Mouse (Mus musculus) ES-E14 (cell line): ENCODE measurements at regions not wholly inside any gene's neighbourhood (a gene's known extent, or its start where the extent isn't known, plus 50 kb on each side); places are given as distances from the start of the nearest gene placed in this dataset.

Source experiments
- DNase-seq: peaks from one replicate; pipeline ENCODE4 v3.0.0-alpha.2; 2013; ENCODE audit warnings: low read depth, low spot score
- H3K27ac ChIP-seq: 2 replicates; pipeline ENCODE4 v1.5.1; 2012; ENCODE audit warnings: low read depth, mild to moderate bottlenecking, low read length, moderate library complexity, mixed read lengths; ENCODE audit not compliant: poor library complexity, insufficient read depth, severe bottlenecking
- H3K36me3 ChIP-seq: 2 replicates; pipeline ENCODE4 v1.6.1; 2012; ENCODE audit warnings: mild to moderate bottlenecking, low read length, moderate library complexity, mixed read lengths; ENCODE audit not compliant: control insufficient read depth, poor library complexity, insufficient read depth, severe bottlenecking
- H3K4me1 ChIP-seq, 2 experiments: fragments of 150-350 bp in 1 of 2; sonication (generic) in 1 of 2; 2 replicates each; pipeline ENCODE4 v1.6.1; 2012; ENCODE audit warnings: low read length in 2 of 2, mild to moderate bottlenecking in 1 of 2, mixed read lengths in 1 of 2; ENCODE audit not compliant: control insufficient read depth in 2 of 2, insufficient read depth in 2 of 2, poor library complexity in 1 of 2
- H3K4me3 ChIP-seq, 2 experiments: fragments of 150-350 bp in 1 of 2; sonication (generic) in 1 of 2; 2 replicates each; pipeline ENCODE4 v1.5.1; 2012; ENCODE audit warnings: low read length in 2 of 2, low read depth in 1 of 2, mild to moderate bottlenecking in 1 of 2, mixed read lengths in 1 of 2; ENCODE audit not compliant: insufficient read depth in 1 of 2, poor library complexity in 1 of 2, severe bottlenecking in 1 of 2
- H3K9ac ChIP-seq: 2 replicates; pipeline ENCODE4 v1.6.1; 2012; ENCODE audit warnings: low read depth, mild to moderate bottlenecking, low read length, mixed read lengths; ENCODE audit not compliant: poor library complexity, insufficient read depth, severe bottlenecking
- H3K9me3 ChIP-seq: fragments of 150-350 bp; sonication (generic); 2 replicates; pipeline ENCODE4 v1.6.1; 2012; ENCODE audit warnings: low read depth, mild to moderate bottlenecking, low read length; ENCODE audit not compliant: control insufficient read depth, insufficient read depth
- CHD2 ChIP-seq: IDR thresholded peaks from 2 replicates; pipeline ENCODE4 v1.6.1; 2014; ENCODE audit warnings: mild to moderate bottlenecking, low read depth, low read length, inconsistent platforms
- HCFC1 ChIP-seq: IDR thresholded peaks from 2 replicates; pipeline ENCODE4 v1.6.1; 2012; ENCODE audit warnings: low read length, inconsistent platforms, borderline replicate concordance; ENCODE audit not compliant: insufficient read depth
- MAFK ChIP-seq: IDR thresholded peaks from 2 replicates; pipeline ENCODE4 v1.6.1; 2014; ENCODE audit warnings: mild to moderate bottlenecking, low read depth, low read length, inconsistent platforms; ENCODE audit not compliant: insufficient read depth
- ZC3H11A ChIP-seq: IDR thresholded peaks from 2 replicates; pipeline ENCODE4 v1.6.1; 2012; ENCODE audit warnings: low read depth, mild to moderate bottlenecking, inconsistent platforms, low read length, borderline replicate concordance
- ZNF384 ChIP-seq: IDR thresholded peaks from 2 replicates; pipeline ENCODE4 v1.6.1; 2012; ENCODE audit warnings: low read depth, low read length, inconsistent platforms
- in situ Hi-C, 2 experiments: fragments of 600-800 bp; cut with MboI; formaldehyde crosslinking; loops; one replicate each; pipeline ENCODE4 v1.15.1; 2025; ENCODE audit warnings: low sequenced_read_pairs in 2 of 2, inconsistent platforms in 1 of 2; ENCODE audit not compliant: unreplicated experiment in 2 of 2

- Histone ChIP-seq H3K36me3 (no peaks in the 10 kb centered on the region), H3K9me3 (no peaks in the 10 kb centered on the region), H3K9ac (no peak overlapping the region), H3K27ac (no peak overlapping the region), H3K4me1 (no peaks in the 10 kb centered on the region), H3K4me3 (no peak overlapping the region)
- in situ Hi-C loops: no loop called here
- TF ChIP-seq ZC3H11A (no peak), MAFK (no peak), HCFC1 (no peak), CHD2 (no peak), ZNF384 (no peak)
- no peak for DNase-seq
Measured at GRCm38 (mm10) chr13:11177642-11178420, 817.2 kb upstream of the Chrm3 start.

- Histone ChIP-seq H3K4me1 (no peaks in the 10 kb centered on the region), H3K9me3 (no peaks in the 10 kb centered on the region), H3K9ac (no peak overlapping the region), H3K36me3 (no peaks in the 10 kb centered on the region), H3K27ac (no peak overlapping the region), H3K4me3 (no peak overlapping the region)
- in situ Hi-C loops: no loop called here
- DNase-seq: no peak
- TF ChIP-seq CHD2 (no peak), MAFK (no peak), ZC3H11A (no peak), ZNF384 (no peak), HCFC1 (no peak)
Measured at GRCm38 (mm10) chr13:11167115-11167514, 806.5 kb upstream of the Chrm3 start.

- H3K36me3 ChIP-seq: no peaks in the 10 kb centered on the region
- in situ Hi-C loops: no loop called here
- no peak overlapping the region for H3K27ac ChIP-seq
- no peak overlapping the region for H3K4me3 ChIP-seq
- TF ChIP-seq ZC3H11A: no peak
- TF ChIP-seq ZNF384: no peak
- TF ChIP-seq MAFK: no peak
- no peak for TF ChIP-seq HCFC1
- no peak for TF ChIP-seq CHD2
- no peak overlapping the region for H3K9ac ChIP-seq
- no peaks in the 10 kb centered on the region for H3K4me1 ChIP-seq
- DNase-seq: no peak
- no peaks in the 10 kb centered on the region for H3K9me3 ChIP-seq
Measured at GRCm38 (mm10) chr13:11164130-11164529, 803.5 kb upstream of the Chrm3 start.

- TF ChIP-seq ZC3H11A (no peak), CHD2 (no peak), MAFK (no peak), ZNF384 (no peak), HCFC1 (no peak)
- in situ Hi-C loops: no loop called here
Measured at GRCm38 (mm10) chr13:11147268-11147667, 786.6 kb upstream of the Chrm3 start.

More at GRCm38 (mm10) chr13:11147268-11147667, 786.6 kb upstream of the Chrm3 start:
- H3K9me3 ChIP-seq: no peaks in the 10 kb centered on the region
- no peak overlapping the region for H3K4me3 ChIP-seq
- H3K4me1 ChIP-seq: no peaks in the 10 kb centered on the region
- H3K9ac ChIP-seq: no peak overlapping the region
- no peak overlapping the region for H3K27ac ChIP-seq
- no peaks in the 10 kb centered on the region for H3K36me3 ChIP-seq
- no peak for DNase-seq
